Comparison of ENCODE assay signal across 23 mouse cellular contexts in the genomic region with DNA sequence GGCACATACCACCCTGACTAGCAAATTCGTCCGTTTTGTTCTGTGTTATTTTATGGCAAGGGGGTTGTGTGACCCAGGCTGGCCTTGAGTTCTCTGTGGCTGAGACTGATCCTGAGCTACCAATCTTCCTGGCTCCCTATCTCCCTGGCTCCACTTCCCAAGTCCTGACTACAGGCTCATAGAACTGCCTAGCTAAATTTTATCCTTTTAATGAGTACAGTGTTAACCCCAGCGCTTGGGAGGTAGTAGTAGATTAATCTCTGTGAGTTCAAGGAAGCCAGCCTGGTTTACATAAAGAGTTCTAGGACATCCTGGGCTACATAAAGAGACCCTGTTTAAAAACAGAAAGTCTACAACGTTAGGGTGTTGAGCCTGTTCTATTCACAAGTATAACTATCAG. TPM values are rescaled to one million over a fixed set of nuclear protein-coding genes. Genes with fewer than 3 reads are reported as not detected.
"Had no signal": no experiment of that assay in that cellular context is flagged by ENCODE, and none has a peak within 500 bp of the region (broad histone marks: within the 10 kb centered on the region; RNA-seq: fewer than 3 reads in every experiment).

No protein-coding gene starts in this region.

- H3K27me3 ChIP-seq: midbrain, embryonic 12.5 days; neural tube, embryonic 13.5 days; neural tube, embryonic 15.5 days had no signal

- H3K9me3 ChIP-seq: midbrain, embryonic 10.5 days; midbrain, embryonic 12.5 days; neural tube, embryonic 13.5 days; neural tube, embryonic 15.5 days had no signal

- H3K27ac ChIP-seq: midbrain, embryonic 10.5 days; midbrain, embryonic 12.5 days; neural tube, embryonic 13.5 days; neural tube, embryonic 15.5 days had no signal

- DNase-seq: lung, embryonic 14.5 days; lung, postnatal 10 days; lung, postnatal 4 days; midbrain, embryonic 14.5 days; retina, postnatal 1 day; right cerebral cortex, adult 18-20 months; right cerebral cortex, postnatal 25 days; right cerebral cortex, postnatal 4 days; spleen, adult 18-20 months; thymus, adult 18-20 months; thymus, postnatal 14 days; thymus, postnatal 36 days had no signal

- H3K9ac ChIP-seq: lung, embryonic 14.5 days; midbrain, embryonic 12.5 days; neural tube, embryonic 13.5 days; neural tube, embryonic 15.5 days had no signal

- H3K4me2 ChIP-seq: lung, embryonic 14.5 days; midbrain, embryonic 12.5 days; neural tube, embryonic 13.5 days; neural tube, embryonic 15.5 days had no signal

- H3K4me1 ChIP-seq: midbrain, embryonic 12.5 days; neural tube, embryonic 13.5 days had no signal

- H3K4me3 ChIP-seq: midbrain, embryonic 10.5 days; midbrain, embryonic 12.5 days; myocyte; neural tube, embryonic 13.5 days; neural tube, embryonic 15.5 days had no signal

- ATAC-seq: midbrain, embryonic 16.5 days had no signal

- H3K36me3 ChIP-seq: midbrain, embryonic 10.5 days; midbrain, embryonic 12.5 days; neural tube, embryonic 13.5 days; neural tube, embryonic 15.5 days had no signal

RNA-seq across cellular contexts. Expression of a gene that starts 13.9 kb away (rescaled TPM):
- total RNA-seq: megakaryocyte, adult 5-6 weeks had no signal

RNA-seq across cellular contexts. Expression of a gene that starts 18.8 kb away (rescaled TPM):
- total RNA-seq: megakaryocyte-erythroid progenitor cell, adult 5-6 weeks had no signal

RNA-seq across cellular contexts. Expression of a gene that starts 24.2 kb away (rescaled TPM):
- total RNA-seq: megakaryocyte, adult 5-6 weeks; megakaryocyte-erythroid progenitor cell, adult 5-6 weeks had no signal
- polyA plus RNA-seq: lung, embryonic 14.5 days; lung, embryonic 16.5 days; small intestine, adult 2 months; stomach, embryonic 16.5 days had no signal

RNA-seq across cellular contexts. Expression of a gene that starts 56.8 kb away (rescaled TPM):
- total RNA-seq: megakaryocyte, adult 5-6 weeks; megakaryocyte-erythroid progenitor cell, adult 5-6 weeks had no signal
